Mouse (Mus musculus) CH12.LX (cell line): Measurements from ENCODE around the gene Rps6ka5.

Experiments used
- CHD2 ChIP-seq: IDR thresholded peaks from 2 replicates; pipeline ENCODE4 v1.6.1; 2011; ENCODE audit warnings: low read length, improper control_type of control experiment
- CTCF ChIP-seq, 2 experiments: IDR thresholded peaks in 1 of 2; conservative IDR thresholded peaks in 1 of 2; 2 replicates each; pipeline ENCODE4 v1.5.1; 2011 to 2012; ENCODE audit warnings: low read depth in 2 of 2, low read length in 2 of 2, improper control_type of control experiment in 1 of 2, inconsistent platforms in 1 of 2, mild to moderate bottlenecking in 1 of 2, moderate library complexity in 1 of 2
- SMC3 ChIP-seq: IDR thresholded peaks from 2 replicates; pipeline ENCODE4 v1.6.1; 2011; ENCODE audit warnings: low read depth, low read length, improper control_type of control experiment
- USF1 ChIP-seq: IDR thresholded peaks from 2 replicates; pipeline ENCODE4 v1.6.1; 2014; ENCODE audit warnings: low read depth, mild to moderate bottlenecking, inconsistent platforms, low read length, improper control_type of control experiment
- USF2 ChIP-seq: conservative IDR thresholded peaks from 2 replicates; pipeline ENCODE4 v1.6.1; 2011; ENCODE audit warnings: low read depth, low read length, improper control_type of control experiment
- ZMIZ1 ChIP-seq: IDR thresholded peaks from 2 replicates; pipeline ENCODE4 v1.6.1; 2012; ENCODE audit warnings: low read depth, mild to moderate bottlenecking, inconsistent platforms, low read length, improper control_type of control experiment

- TF ChIP-seq USF2 (no peak), ZMIZ1 (no peak), SMC3 (no peak), CTCF (conservative IDR thresholded peaks at IDR 0.05 in 1 of 2, IDR thresholded peaks at IDR 0.05 in 1 of 2; ENCODE audit: low read depth in 2 of 2, low read length in 2 of 2) (no peak), CHD2 (no peak), USF1 (no peak)
Observed at GRCm38 (mm10) chr12:100775911-100776581, 49.3 kb upstream of the Rps6ka5 start.
